Mouse (Mus musculus) forebrain, embryonic 12.5 days (tissue): ENCODE data around the gene Macrod2. TPM values are rescaled to one million over a fixed set of nuclear protein-coding genes. Genes with fewer than 3 reads are reported as not detected.

Source experiments
- ATAC-seq: fragments of 200-750 bp; cut with Nextera tagmentation; 2 replicates; pipeline ENCODE4 v1.8.0; 2017; ENCODE audit warnings: moderate TSS enrichment; ENCODE audit not compliant: low FRiP score
- H3K27ac ChIP-seq: fragments of 300-500 bp; sonication (generic); 2 replicates; pipeline ENCODE4 v1.5.1; 2016; ENCODE audit warnings: mild to moderate bottlenecking
- H3K27me3 ChIP-seq: fragments of 300-500 bp; sonication (generic); 2 replicates; pipeline ENCODE4 v1.6.1; 2016; ENCODE audit warnings: mild to moderate bottlenecking
- H3K36me3 ChIP-seq: fragments of 300-500 bp; sonication (generic); replicated peaks from 2 replicates; pipeline ENCODE4 v1.6.1; 2016; ENCODE audit warnings: mild to moderate bottlenecking
- H3K4me1 ChIP-seq: fragments of 300-500 bp; sonication (generic); 2 replicates; pipeline ENCODE4 v1.6.1; 2016
- H3K4me2 ChIP-seq: fragments of 300-500 bp; sonication (generic); 2 replicates; pipeline ENCODE4 v1.6.1; 2016; ENCODE audit warnings: mild to moderate bottlenecking, moderate library complexity
- H3K4me3 ChIP-seq: fragments of 300-500 bp; sonication (generic); replicated peaks from 2 replicates; pipeline ENCODE4 v1.5.1; 2016; ENCODE audit warnings: mild to moderate bottlenecking
- H3K9ac ChIP-seq: fragments of 300-500 bp; sonication (generic); 2 replicates; pipeline ENCODE4 v1.6.1; 2016; ENCODE audit warnings: mild to moderate bottlenecking
- H3K9me3 ChIP-seq: fragments of 300-500 bp; sonication (generic); 2 replicates; pipeline ENCODE4 v1.6.1; 2016
- WGBS: fragments of 180-500 bp; shearing (Covaris S2); methylation state at CpG from one replicate; pipeline ENCODE4 v1.1.7; 2016; 5-methylcytosine and 5-hydroxymethylcytosine counted together
- polyA plus RNA-seq: library from polyadenylated mRNA; unstranded; fragments of >200 nt; fragmentation: Nextera tagmentation; extraction: Ambion mirVana; gene quantifications from 2 replicates; pipeline ENCODE4 v1.2.1, GENCODE M21; 2016

Gene Macrod2
- polyA plus RNA-seq, 1 experiment from 2014 or later: 52.0 TPM

- WGBS: 21% methylated on average over 8 of the region's 8 CpGs
Observed at GRCm38 (mm10) chr2:141073981-141074855, 679.1 kb downstream of the Macrod2 start.

GRCm38 (mm10) chr2:141078221-141078620, 683.1 kb downstream of the Macrod2 start:
- Histone ChIP-seq H3K4me2 (no peak overlapping the region), H3K4me3 (no peak overlapping the region), H3K27ac (no peak overlapping the region), H3K4me1 (peaks cover 3% of the 10 kb centered on the region), H3K9ac (no peak overlapping the region), H3K9me3 (no peaks in the 10 kb centered on the region), H3K27me3 (no peaks in the 10 kb centered on the region), H3K36me3 (no peaks in the 10 kb centered on the region)
- ATAC-seq: no peak

More at GRCm38 (mm10) chr2:141073981-141074855, 679.1 kb downstream of the Macrod2 start:
- H3K4me1 ChIP-seq: peaks cover 12% of the 10 kb centered on the region
- no peak overlapping the region for H3K4me3 ChIP-seq
- H3K9me3 ChIP-seq: no peaks in the 10 kb centered on the region
- no peaks in the 10 kb centered on the region for H3K27me3 ChIP-seq
- no peak overlapping the region for H3K9ac ChIP-seq
- peak; percentile 84 for ATAC-seq
- 0 out of 2 replicates have a peak overlapping the region, but pooled peaks have one; percentile 61 for H3K27ac ChIP-seq
- no peaks in the 10 kb centered on the region for H3K36me3 ChIP-seq
- H3K4me2 ChIP-seq: no peak overlapping the region

- no peak for ATAC-seq
- H3K4me1 ChIP-seq: no peaks in the 10 kb centered on the region
Observed at GRCm38 (mm10) chr2:141091320-141091719, 696.2 kb downstream of the Macrod2 start.

GRCm38 (mm10) chr2:141117579-141117978, 722.5 kb downstream of the Macrod2 start:
- Histone ChIP-seq H3K4me1 (no peaks in the 10 kb centered on the region), H3K4me3 (no peak overlapping the region), H3K36me3 (no peaks in the 10 kb centered on the region), H3K27me3 (no peaks in the 10 kb centered on the region), H3K27ac (no peak overlapping the region), H3K9me3 (no peaks in the 10 kb centered on the region), H3K9ac (no peak overlapping the region), H3K4me2 (no peak overlapping the region)
- WGBS: 70% methylated on average over 1 of the region's 1 CpGs
- no peak for ATAC-seq

More at GRCm38 (mm10) chr2:141091320-141091719, 696.2 kb downstream of the Macrod2 start:
- Histone ChIP-seq H3K4me3 (no peak overlapping the region), H3K4me2 (no peak overlapping the region), H3K36me3 (no peaks in the 10 kb centered on the region), H3K27ac (no peak overlapping the region), H3K9me3 (no peaks in the 10 kb centered on the region), H3K9ac (no peak overlapping the region), H3K27me3 (no peaks in the 10 kb centered on the region)
- 85% methylated on average over 3 of the region's 3 CpGs for whole genome bisulfite sequencing

GRCm38 (mm10) chr2:141123875-141124274, 728.8 kb downstream of the Macrod2 start:
- WGBS: 83% methylated on average over 1 of the region's 1 CpGs
- H3K4me3 ChIP-seq: no peak overlapping the region

GRCm38 (mm10) chr2:141125638-141126037, 730.5 kb downstream of the Macrod2 start:
- Histone ChIP-seq H3K4me2 (no peak overlapping the region), H3K4me3 (no peak overlapping the region), H3K36me3 (no peaks in the 10 kb centered on the region), H3K9me3 (no peaks in the 10 kb centered on the region), H3K9ac (no peak overlapping the region), H3K27me3 (no peaks in the 10 kb centered on the region), H3K4me1 (no peaks in the 10 kb centered on the region), H3K27ac (no peak overlapping the region)
- ATAC-seq: no peak

More at GRCm38 (mm10) chr2:141123875-141124274, 728.8 kb downstream of the Macrod2 start:
- ATAC-seq: no peak
- H3K9me3 ChIP-seq: no peaks in the 10 kb centered on the region
- H3K4me2 ChIP-seq: no peak overlapping the region
- H3K27me3 ChIP-seq: no peaks in the 10 kb centered on the region
- H3K9ac ChIP-seq: no peak overlapping the region
- H3K36me3 ChIP-seq: no peaks in the 10 kb centered on the region
- no peaks in the 10 kb centered on the region for H3K4me1 ChIP-seq
- H3K27ac ChIP-seq: no peak overlapping the region

- no peak for ATAC-seq
- Histone ChIP-seq H3K4me1 (no peaks in the 10 kb centered on the region), H3K36me3 (no peaks in the 10 kb centered on the region), H3K9ac (no peak overlapping the region), H3K27ac (no peak overlapping the region), H3K4me3 (no peak overlapping the region), H3K27me3 (no peaks in the 10 kb centered on the region), H3K9me3 (no peaks in the 10 kb centered on the region), H3K4me2 (no peak overlapping the region)
- 64% methylated on average over 2 of the region's 2 CpGs for WGBS
Observed at GRCm38 (mm10) chr2:141142266-141142665, 747.2 kb downstream of the Macrod2 start.

GRCm38 (mm10) chr2:141152011-141152772, 757.1 kb downstream of the Macrod2 start:
- no peaks in the 10 kb centered on the region for H3K9me3 ChIP-seq
- no peak overlapping the region for H3K4me3 ChIP-seq
- no peak overlapping the region; the same call in 1 of the 2 replicates for H3K4me2 ChIP-seq
- H3K36me3 ChIP-seq: no peaks in the 10 kb centered on the region
- peaks cover 25% of the 10 kb centered on the region for H3K4me1 ChIP-seq
- peak; percentile 87; the same call in 1 of the 2 replicates for ATAC-seq
- WGBS: 31% methylated on average over 7 of the region's 7 CpGs
- no peak overlapping the region for H3K9ac ChIP-seq
- 0 out of 2 replicates have a peak overlapping the region, but pooled peaks have one; percentile 25 for H3K27ac ChIP-seq
- no peaks in the 10 kb centered on the region for H3K27me3 ChIP-seq

GRCm38 (mm10) chr2:141155972-141156371, 760.9 kb downstream of the Macrod2 start:
- H3K4me2 ChIP-seq: no peak overlapping the region
- no peak overlapping the region for H3K9ac ChIP-seq
- WGBS: 35% methylated on average over 4 of the region's 4 CpGs
- ATAC-seq: no peak
- peaks cover 34% of the 10 kb centered on the region for H3K4me1 ChIP-seq
- no peaks in the 10 kb centered on the region for H3K27me3 ChIP-seq
- no peaks in the 10 kb centered on the region for H3K36me3 ChIP-seq
- no peaks in the 10 kb centered on the region for H3K9me3 ChIP-seq
- H3K4me3 ChIP-seq: no peak overlapping the region
- H3K27ac ChIP-seq: no peak overlapping the region

- Histone ChIP-seq H3K4me2 (no peak overlapping the region), H3K27me3 (no peaks in the 10 kb centered on the region)
- peak; percentile 88 for ATAC-seq
Observed at GRCm38 (mm10) chr2:141156979-141157593, 762.0 kb downstream of the Macrod2 start.

GRCm38 (mm10) chr2:141158161-141158560, 763.1 kb downstream of the Macrod2 start:
- Histone ChIP-seq H3K4me3 (no peak overlapping the region), H3K36me3 (no peaks in the 10 kb centered on the region), H3K27ac (no peak overlapping the region), H3K9ac (no peak overlapping the region), H3K4me1 (peaks cover 25% of the 10 kb centered on the region), H3K27me3 (no peaks in the 10 kb centered on the region), H3K9me3 (no peaks in the 10 kb centered on the region), H3K4me2 (no peak overlapping the region)
- WGBS: 21% methylated on average over 7 of the region's 7 CpGs
- no peak for ATAC-seq

More at GRCm38 (mm10) chr2:141156979-141157593, 762.0 kb downstream of the Macrod2 start:
- WGBS: 13% methylated on average over 7 of the region's 7 CpGs
- Histone ChIP-seq H3K4me3 (no peak overlapping the region), H3K27ac (peak overlapping the region; percentile 65; the same call in 1 of the 2 replicates), H3K36me3 (no peaks in the 10 kb centered on the region), H3K4me1 (peaks cover 29% of the 10 kb centered on the region), H3K9ac (no peak overlapping the region), H3K9me3 (no peaks in the 10 kb centered on the region)

- Histone ChIP-seq H3K27me3 (no peaks in the 10 kb centered on the region), H3K4me1 (peaks cover 3% of the 10 kb centered on the region; the same call in 1 of the 2 replicates), H3K36me3 (no peaks in the 10 kb centered on the region), H3K27ac (no peak overlapping the region), H3K9ac (no peak overlapping the region), H3K9me3 (no peaks in the 10 kb centered on the region), H3K4me3 (no peak overlapping the region), H3K4me2 (no peak overlapping the region)
- peak; percentile 41; the same call in 1 of the 2 replicates for ATAC-seq
- WGBS: 4% methylated on average over 4 of the region's 4 CpGs
Observed at GRCm38 (mm10) chr2:141163918-141164317, 768.8 kb downstream of the Macrod2 start.
